Mouse (Mus musculus): ENCODE measurements at regions not wholly inside any gene's neighbourhood (a gene's known extent, or its start where the extent isn't known, plus 50 kb on each side); places are given as distances from the start of the nearest gene placed in this dataset.

DNA sequence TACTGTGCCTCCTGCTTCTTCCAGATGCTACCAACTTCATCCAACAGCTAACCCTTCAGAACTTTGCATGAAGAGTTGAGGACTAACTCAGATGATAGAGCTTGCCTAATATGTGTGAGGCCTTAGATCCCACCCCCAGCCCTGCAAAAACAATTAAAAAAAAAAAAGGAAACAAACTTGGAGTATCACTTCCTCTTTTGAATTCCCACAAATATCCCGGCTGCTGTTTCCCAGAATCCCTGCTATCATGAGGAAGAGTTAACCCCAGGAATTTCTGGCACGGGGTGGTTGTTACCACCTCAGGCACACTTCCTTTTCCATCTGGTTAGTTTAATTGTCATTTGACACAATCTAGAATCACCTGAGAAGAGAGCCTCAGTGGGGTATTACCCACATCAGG is 123.8 kb downstream of the Bcl2l11 start:
- TF ChIP-seq HCFC1 (IDR thresholded peaks at IDR 0.05; ENCODE audit: borderline replicate concordance, insufficient read depth, low read length) (no peak), ZNF384 (IDR thresholded peaks at IDR 0.05; ENCODE audit: low read depth, low read length) (no peak), ZC3H11A (IDR thresholded peaks at IDR 0.05; ENCODE audit: borderline replicate concordance, low read depth, low read length) (no peak), CHD2 (IDR thresholded peaks at IDR 0.05; ENCODE audit: low read depth, low read length) (no peak), MAFK (IDR thresholded peaks at IDR 0.05; ENCODE audit: insufficient read depth, low read depth, low read length) (no peak)
